Mouse (Mus musculus) frontal cortex, postnatal 25 days (tissue): ENCODE measurements around the gene Ube2d1.

Source experiments
- DNase-seq, 2 experiments: peaks; one replicate each; pipeline ENCODE4 v3.0.0; 2022; ENCODE audit warnings: low spot score in 2 of 2

Gene Ube2d1

DNA sequence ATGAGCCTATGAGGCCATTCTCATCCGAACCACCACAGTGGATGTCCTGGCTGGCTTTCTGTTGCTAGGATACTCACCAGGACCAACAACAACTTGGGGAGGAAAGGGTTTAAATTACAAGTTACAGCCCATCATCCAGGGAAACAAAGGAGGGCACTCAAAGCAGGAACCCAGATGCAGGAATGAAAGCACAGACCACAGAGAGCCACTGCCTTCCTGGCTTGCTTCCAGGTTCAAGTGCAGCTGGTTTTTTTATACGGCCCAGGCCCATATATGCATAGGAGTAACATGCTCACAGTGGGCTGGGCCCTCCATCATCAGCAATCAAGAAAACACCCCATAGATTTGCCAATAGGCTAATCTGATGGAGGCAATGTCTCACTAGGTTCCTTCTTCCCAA lies 62.4 kb downstream of the Ube2d1 start:
- DNase-seq = no peak

DNA sequence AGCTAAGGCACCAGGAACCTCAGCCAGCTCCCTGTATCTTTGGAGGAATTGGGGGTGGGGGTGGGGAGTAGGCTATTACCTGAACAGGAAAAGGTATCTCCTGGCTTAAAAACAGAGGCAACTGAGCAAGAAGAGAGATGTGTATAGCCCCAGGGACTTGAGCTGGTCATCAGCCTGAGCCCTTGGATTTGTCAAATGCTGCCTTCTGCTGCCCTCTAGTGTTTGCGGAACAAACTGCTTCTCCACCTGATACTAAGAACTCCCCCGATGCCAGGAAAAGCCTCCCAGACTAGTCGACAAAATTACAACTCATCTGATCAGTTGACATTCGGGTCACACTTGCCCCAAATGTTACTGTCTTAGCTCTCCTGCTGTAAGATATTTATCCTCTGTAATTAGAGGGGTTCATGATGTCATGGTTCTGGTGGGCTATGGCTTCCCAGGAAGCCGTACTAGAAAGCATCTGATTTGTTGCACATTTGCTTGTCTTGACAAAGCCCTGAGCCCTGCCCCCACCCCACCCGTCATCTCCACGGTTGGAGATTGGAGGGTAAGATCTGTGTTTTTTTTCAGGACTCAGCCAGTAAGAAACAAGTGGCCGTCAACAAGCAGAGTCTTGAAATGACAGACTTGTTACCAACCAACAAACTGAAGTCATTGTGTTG lies 66.7 kb downstream of the Ube2d1 start:
- DNase-seq = peak; percentile 79 to 83

DNA sequence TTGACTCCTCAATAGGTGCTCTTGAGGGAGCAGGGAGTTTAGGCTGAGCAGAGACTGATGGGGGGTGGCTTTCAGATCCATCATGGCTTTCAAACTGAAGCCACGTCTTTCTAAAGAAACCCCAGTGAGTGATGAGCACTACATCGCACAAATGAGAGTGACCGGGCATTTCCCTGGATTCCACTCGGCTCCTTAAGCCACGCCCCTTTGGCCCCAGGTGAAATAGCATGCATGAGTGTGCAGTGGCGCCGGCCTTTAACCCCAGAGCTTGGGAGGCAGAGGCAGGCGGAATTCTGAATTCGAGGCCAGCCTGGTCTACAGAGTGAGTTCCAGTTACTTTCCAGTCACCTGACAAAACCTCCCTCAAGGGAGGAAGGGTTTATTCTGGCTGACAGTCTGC lies 69.1 kb downstream of the Ube2d1 start:
- no peak for DNase-seq
